Mouse (Mus musculus): Measurements from ENCODE around the gene Col25a1. TPM values are rescaled to one million over a fixed set of nuclear protein-coding genes. Genes with fewer than 3 reads are reported as not detected.

Gene Col25a1
- polyA plus RNA-seq, 1 experiment from 2014 or later, result 14.3 TPM

DNA sequence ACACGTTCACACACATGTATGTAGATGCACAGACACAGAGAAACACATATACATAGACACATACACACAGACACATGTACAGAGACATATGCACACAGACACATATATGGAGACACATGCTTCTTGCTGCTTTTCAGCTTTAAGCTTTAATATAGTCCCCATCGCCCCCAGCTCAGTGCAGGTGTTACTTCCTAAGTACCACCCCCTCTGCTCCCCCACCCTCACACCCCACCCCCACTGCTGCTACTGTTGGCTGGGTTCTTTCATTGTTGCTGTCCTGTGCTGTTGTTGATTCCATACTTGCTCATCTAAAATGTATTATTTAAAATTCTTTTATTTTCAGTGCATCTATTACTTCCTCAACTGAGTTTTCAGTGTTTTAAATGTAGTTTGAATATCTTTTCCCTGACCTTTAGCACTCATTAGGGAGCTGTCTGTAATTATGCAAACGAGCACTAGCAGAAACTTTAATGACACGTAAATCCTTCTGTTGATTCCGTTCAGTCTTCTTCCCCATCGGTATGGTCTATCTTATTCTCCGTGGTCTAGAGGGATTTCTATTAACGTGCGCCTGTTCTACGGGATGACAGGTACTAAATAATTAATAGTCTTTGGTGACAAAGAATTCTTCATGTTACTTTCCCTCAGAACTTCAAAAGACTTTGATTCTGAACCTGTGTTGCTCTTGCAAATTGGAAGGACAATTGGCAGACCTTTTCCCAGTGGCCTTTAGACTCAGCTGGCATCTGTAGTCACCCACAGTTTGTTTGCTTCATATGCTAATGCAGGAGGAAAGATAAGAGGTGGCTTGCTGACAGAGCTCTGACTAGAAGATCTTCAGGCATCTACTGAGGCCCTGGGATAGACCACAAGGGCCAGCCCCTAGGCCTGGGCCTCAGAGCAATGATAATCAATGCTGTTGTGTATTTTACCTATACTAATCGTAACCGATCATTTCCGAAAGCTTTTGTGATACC lies 196.0 kb downstream of the Col25a1 start:
- H3K4me3 ChIP-seq (ENCODE audit: low read depth, low read length), result no peak overlapping the region
- no peaks in the 10 kb centered on the region for H3K9me3 ChIP-seq (ENCODE audit: control insufficient read depth, low read length)
- no peaks in the 10 kb centered on the region for H3K4me1 ChIP-seq (ENCODE audit: control insufficient read depth, insufficient read depth, low read length)
- no peak for ATAC-seq (ENCODE audit: low read depth)
- no peaks in the 10 kb centered on the region for H3K27me3 ChIP-seq (replicated peaks; ENCODE audit: control insufficient read depth, insufficient read depth, low read length)
- H3K9ac ChIP-seq (ENCODE audit: low read depth, low read length), result no peak overlapping the region
- DNase-seq (ENCODE audit: low spot score), result no peak
- H3K4me2 ChIP-seq (ENCODE audit: low read depth, low read length), result no peak overlapping the region
- no peaks in the 10 kb centered on the region for H3K36me3 ChIP-seq (ENCODE audit: control insufficient read depth, insufficient read depth, low read length)
- no peak overlapping the region for H3K27ac ChIP-seq (replicated peaks; ENCODE audit: low read depth, low read length)
- WGBS, result 73% methylated on average over 13 of the region's 13 CpGs

DNA sequence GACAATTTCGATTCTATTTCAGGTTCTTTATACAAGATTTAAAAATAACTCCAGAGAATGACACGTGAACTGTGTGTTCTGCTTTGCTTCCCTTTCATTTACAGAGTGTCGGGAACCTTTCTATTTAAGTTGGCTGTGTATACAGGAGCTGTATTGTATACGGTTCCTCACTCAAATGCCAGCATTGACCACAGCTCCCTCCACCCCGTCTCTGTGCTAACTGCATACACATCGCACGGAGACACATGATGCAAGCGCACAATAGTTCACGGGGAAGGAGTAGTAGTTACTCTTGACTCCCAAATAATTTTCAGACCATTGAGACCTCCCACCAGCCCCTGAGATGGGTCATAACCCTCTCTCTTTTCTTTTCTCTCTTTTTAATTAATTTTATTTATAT lies 197.6 kb downstream of the Col25a1 start:
- no peak overlapping the region for H3K9ac ChIP-seq (ENCODE audit: low read depth, low read length)
- no peaks in the 10 kb centered on the region for H3K27me3 ChIP-seq (replicated peaks; ENCODE audit: control insufficient read depth, insufficient read depth, low read length)
- no peaks in the 10 kb centered on the region for H3K9me3 ChIP-seq (ENCODE audit: control insufficient read depth, low read length)
- no peak overlapping the region for H3K4me2 ChIP-seq (ENCODE audit: low read depth, low read length)
- no peaks in the 10 kb centered on the region for H3K36me3 ChIP-seq (ENCODE audit: control insufficient read depth, insufficient read depth, low read length)
- no peak overlapping the region for H3K4me3 ChIP-seq (ENCODE audit: low read depth, low read length)
- no peak overlapping the region for H3K27ac ChIP-seq (replicated peaks; ENCODE audit: low read depth, low read length)
- no peaks in the 10 kb centered on the region for H3K4me1 ChIP-seq (ENCODE audit: control insufficient read depth, insufficient read depth, low read length)
- ATAC-seq (ENCODE audit: low read depth) (peak; percentile 57; the same call in 1 of the 2 replicates), DNase-seq (ENCODE audit: low spot score) (peak; percentile 55)
- whole genome bisulfite sequencing, result 76% methylated on average over 9 of the region's 9 CpGs

DNA sequence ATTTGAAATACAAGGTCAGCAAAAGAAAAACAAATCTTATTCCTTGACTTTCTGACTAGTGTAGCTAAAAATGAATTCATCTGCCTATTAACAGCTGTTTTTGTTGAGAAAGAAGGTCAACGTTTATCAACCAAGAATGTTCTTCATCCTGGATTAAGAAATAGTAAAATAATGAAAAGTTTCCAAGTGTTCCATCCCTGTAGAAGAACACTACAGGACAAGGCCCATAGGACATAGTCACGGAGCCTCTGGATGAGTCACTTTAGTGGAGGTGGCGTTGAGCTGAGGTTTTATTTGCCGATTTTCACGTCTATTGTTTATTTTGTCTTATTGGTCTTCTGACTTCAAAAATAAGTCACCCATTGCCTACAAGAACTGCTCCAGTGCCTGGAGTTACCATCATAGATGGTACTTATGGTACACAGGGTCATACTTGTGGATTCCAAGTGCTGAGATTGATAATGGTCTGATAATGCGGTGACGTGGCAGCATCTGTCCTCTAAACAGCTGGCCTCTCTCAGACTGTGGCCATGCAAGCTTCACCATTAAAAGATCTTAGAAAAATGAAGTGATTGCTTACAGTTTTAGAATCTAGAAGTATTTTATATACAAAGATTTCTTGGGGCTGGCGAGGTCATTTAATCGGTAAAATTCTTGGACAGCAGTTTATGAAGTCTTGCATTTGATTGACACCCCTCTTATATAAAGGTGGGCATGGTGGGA lies 198.7 kb downstream of the Col25a1 start:
- DNase-seq (ENCODE audit: low spot score) (no peak), ATAC-seq (ENCODE audit: low read depth) (no peak)
- Histone ChIP-seq H3K36me3 (ENCODE audit: control insufficient read depth, insufficient read depth, low read length) (no peaks in the 10 kb centered on the region), H3K27ac (replicated peaks; ENCODE audit: low read depth, low read length) (no peak overlapping the region), H3K9me3 (ENCODE audit: control insufficient read depth, low read length) (no peaks in the 10 kb centered on the region), H3K27me3 (replicated peaks; ENCODE audit: control insufficient read depth, insufficient read depth, low read length) (no peaks in the 10 kb centered on the region), H3K4me3 (ENCODE audit: low read depth, low read length) (no peak overlapping the region), H3K4me2 (ENCODE audit: low read depth, low read length) (no peak overlapping the region), H3K9ac (ENCODE audit: low read depth, low read length) (no peak overlapping the region), H3K4me1 (ENCODE audit: control insufficient read depth, insufficient read depth, low read length) (no peaks in the 10 kb centered on the region)
- 91% methylated on average over 9 of the region's 9 CpGs for WGBS

DNA sequence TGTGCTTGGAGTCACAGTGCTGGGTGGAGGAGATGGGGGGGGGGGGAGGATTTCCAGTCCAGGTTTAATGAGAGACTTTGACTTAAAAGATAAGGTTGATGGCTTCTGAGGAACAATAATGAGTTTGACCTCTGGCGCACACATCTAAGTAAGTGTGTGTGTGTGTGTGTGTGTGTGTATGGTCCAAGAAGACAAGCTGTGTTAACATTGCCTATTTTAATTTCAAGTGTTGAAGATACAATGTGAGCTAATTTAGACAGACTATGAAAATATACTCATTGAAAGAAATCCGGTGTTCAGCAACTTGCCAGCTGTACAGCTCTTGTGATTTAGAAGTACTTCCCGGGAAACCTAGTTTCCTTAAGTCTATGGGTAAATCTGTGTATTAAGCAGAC lies 199.3 kb downstream of the Col25a1 start:
- DNase-seq (ENCODE audit: low spot score) (no peak), ATAC-seq (ENCODE audit: low read depth) (no peak)
- Histone ChIP-seq H3K36me3 (ENCODE audit: control insufficient read depth, insufficient read depth, low read length) (no peaks in the 10 kb centered on the region), H3K9ac (ENCODE audit: low read depth, low read length) (no peak overlapping the region), H3K4me1 (ENCODE audit: control insufficient read depth, insufficient read depth, low read length) (no peaks in the 10 kb centered on the region), H3K27ac (replicated peaks; ENCODE audit: low read depth, low read length) (no peak overlapping the region), H3K4me3 (ENCODE audit: low read depth, low read length) (no peak overlapping the region), H3K9me3 (ENCODE audit: control insufficient read depth, low read length) (no peaks in the 10 kb centered on the region), H3K4me2 (ENCODE audit: low read depth, low read length) (no peak overlapping the region), H3K27me3 (replicated peaks; ENCODE audit: control insufficient read depth, insufficient read depth, low read length) (no peaks in the 10 kb centered on the region)
- 86% methylated on average over 3 of the region's 3 CpGs for WGBS

DNA sequence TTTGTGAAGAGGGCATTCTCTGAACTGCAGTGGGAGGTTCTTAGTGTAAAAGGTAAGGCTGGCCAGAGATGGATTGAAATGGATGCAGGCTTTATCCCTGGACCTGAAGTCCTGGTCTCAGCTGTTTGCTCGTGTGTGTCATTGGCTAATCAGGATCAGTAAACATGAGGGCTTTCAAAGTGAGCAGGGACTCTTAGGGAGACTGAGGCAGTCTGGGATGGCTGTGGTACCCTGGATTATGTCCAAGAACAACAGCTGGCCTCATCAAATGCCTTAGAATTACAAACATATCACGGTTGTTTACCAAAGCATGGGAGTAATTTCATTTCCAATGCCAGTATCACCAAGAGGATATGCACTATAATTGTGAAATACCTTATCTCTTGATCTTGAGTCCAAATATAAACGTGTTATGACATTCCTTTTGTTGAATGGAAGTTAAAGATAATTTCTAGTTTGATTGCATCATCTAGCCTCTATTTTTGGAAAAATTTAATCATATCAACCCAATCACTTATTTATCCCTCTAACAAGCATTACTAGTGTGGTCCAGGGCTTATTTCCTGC lies 201.1 kb downstream of the Col25a1 start:
- no peaks in the 10 kb centered on the region for H3K9me3 ChIP-seq (ENCODE audit: control insufficient read depth, low read length)

DNA sequence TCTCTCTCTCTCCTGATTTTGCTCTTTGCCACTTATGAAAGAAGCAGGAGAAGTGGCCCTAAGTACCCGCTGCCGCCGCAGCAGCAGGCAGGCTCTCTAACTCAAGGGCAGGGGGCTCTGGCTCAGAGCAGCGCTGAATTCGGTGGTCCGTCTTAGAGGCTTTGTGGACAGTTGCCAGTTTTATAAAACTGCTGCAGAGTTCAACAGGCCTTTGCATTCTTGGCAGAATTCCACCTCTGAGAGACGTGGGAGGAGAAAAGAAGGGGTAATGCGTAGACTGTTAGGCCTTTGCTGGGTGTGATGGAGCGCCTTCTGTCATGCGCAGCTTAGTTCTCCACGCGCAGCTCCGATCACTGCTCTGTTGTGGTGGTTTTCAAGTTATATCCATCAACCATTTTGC lies 206.6 kb downstream of the Col25a1 start:
- H3K27ac ChIP-seq (replicated peaks; ENCODE audit: low read depth, low read length), result peak overlapping the region; percentile 79
- no peaks in the 10 kb centered on the region for H3K9me3 ChIP-seq (ENCODE audit: control insufficient read depth, low read length)
- DNase-seq (ENCODE audit: low spot score), result peak; percentile 95
- peak overlapping the region; percentile 57 for H3K9ac ChIP-seq (ENCODE audit: low read depth, low read length)
- peak overlapping the region; percentile 51 for H3K4me2 ChIP-seq (ENCODE audit: low read depth, low read length)
- 0 out of 2 replicates have a peak overlapping the region, but pooled peaks have one; percentile 13 for H3K4me3 ChIP-seq (ENCODE audit: low read depth, low read length)
- H3K4me1 ChIP-seq (ENCODE audit: control insufficient read depth, insufficient read depth, low read length), result no peaks in the 10 kb centered on the region; the same call in 1 of the 2 replicates
- WGBS, result 18% methylated on average over 13 of the region's 13 CpGs
- H3K36me3 ChIP-seq (ENCODE audit: control insufficient read depth, insufficient read depth, low read length), result no peaks in the 10 kb centered on the region
- H3K27me3 ChIP-seq (replicated peaks; ENCODE audit: control insufficient read depth, insufficient read depth, low read length), result no peaks in the 10 kb centered on the region
- peak; percentile 88 for ATAC-seq (ENCODE audit: low read depth)

More for the DNA sequence above, 201.1 kb downstream of the Col25a1 start:
- Histone ChIP-seq H3K36me3 (ENCODE audit: control insufficient read depth, insufficient read depth, low read length) (no peaks in the 10 kb centered on the region), H3K4me3 (ENCODE audit: low read depth, low read length) (no peak overlapping the region), H3K4me1 (ENCODE audit: control insufficient read depth, insufficient read depth, low read length) (no peaks in the 10 kb centered on the region), H3K27me3 (replicated peaks; ENCODE audit: control insufficient read depth, insufficient read depth, low read length) (no peaks in the 10 kb centered on the region), H3K27ac (replicated peaks; ENCODE audit: low read depth, low read length) (no peak overlapping the region), H3K4me2 (ENCODE audit: low read depth, low read length) (no peak overlapping the region), H3K9ac (ENCODE audit: low read depth, low read length) (no peak overlapping the region)
- DNase-seq (ENCODE audit: low spot score) (no peak), ATAC-seq (ENCODE audit: low read depth) (no peak)
- 44% methylated on average over 3 of the region's 3 CpGs for WGBS

DNA sequence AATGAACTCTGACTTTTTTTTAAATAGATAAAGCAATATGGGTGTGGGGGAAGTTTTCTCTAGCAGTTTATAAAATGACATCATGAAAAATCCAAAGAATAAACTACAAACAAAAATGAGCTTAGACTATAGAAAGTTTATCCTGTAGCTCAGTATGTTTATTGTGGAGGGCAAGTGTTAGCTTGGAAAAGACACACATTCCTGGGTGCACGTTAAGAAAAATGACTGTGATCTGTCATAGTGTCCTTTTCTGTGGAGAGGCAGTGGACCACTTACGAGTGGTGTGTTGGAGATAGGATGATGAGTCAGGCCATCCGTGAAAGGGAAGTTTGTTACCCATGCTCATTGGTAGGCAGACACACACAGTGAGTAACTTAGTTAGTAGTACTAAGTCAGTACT lies 207.1 kb downstream of the Col25a1 start:
- Histone ChIP-seq H3K4me1 (ENCODE audit: control insufficient read depth, insufficient read depth, low read length) (no peaks in the 10 kb centered on the region; the same call in 1 of the 2 replicates), H3K9me3 (ENCODE audit: control insufficient read depth, low read length) (no peaks in the 10 kb centered on the region), H3K36me3 (ENCODE audit: control insufficient read depth, insufficient read depth, low read length) (no peaks in the 10 kb centered on the region), H3K27me3 (replicated peaks; ENCODE audit: control insufficient read depth, insufficient read depth, low read length) (no peaks in the 10 kb centered on the region), H3K27ac (replicated peaks; ENCODE audit: low read depth, low read length) (peak overlapping the region; percentile 79; the same call in 1 of the 2 replicates), H3K4me3 (ENCODE audit: low read depth, low read length) (no peak overlapping the region), H3K4me2 (ENCODE audit: low read depth, low read length) (peak overlapping the region; percentile 51; the same call in 1 of the 2 replicates), H3K9ac (ENCODE audit: low read depth, low read length) (no peak overlapping the region)
- DNase-seq (ENCODE audit: low spot score) (no peak), ATAC-seq (ENCODE audit: low read depth) (no peak)
- 71% methylated on average over 3 of the region's 3 CpGs for WGBS

DNA sequence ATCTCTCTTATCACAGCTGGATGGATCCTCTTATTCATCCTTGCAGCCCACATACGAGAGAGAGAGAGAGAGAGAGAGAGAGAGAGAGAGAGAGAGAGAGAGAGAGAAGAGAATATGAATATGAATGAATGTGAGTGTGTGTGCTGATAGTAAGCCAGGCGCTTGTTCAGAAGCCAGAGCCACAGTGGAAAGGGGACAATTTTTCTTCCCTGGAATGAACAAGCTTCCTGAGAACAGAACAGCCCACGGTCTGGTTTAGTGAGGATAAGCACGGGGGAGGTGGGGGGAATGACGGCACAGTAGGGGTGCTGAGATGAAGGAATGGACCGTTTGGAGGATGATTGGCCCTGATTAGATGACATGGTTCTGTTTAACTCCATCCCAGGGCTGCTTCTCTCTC lies 218.9 kb downstream of the Col25a1 start:
- DNase-seq (ENCODE audit: low spot score), result no peak
- 46% methylated on average over 6 of the region's 6 CpGs for WGBS

More for the DNA sequence above, 218.9 kb downstream of the Col25a1 start:
- no peaks in the 10 kb centered on the region for H3K27me3 ChIP-seq (replicated peaks; ENCODE audit: control insufficient read depth, insufficient read depth, low read length)
- H3K9ac ChIP-seq (ENCODE audit: low read depth, low read length), result no peak overlapping the region
- peaks cover 14% of the 10 kb centered on the region; the same call in 1 of the 2 replicates for H3K4me1 ChIP-seq (ENCODE audit: control insufficient read depth, insufficient read depth, low read length)
- no peak for ATAC-seq (ENCODE audit: low read depth)
- H3K36me3 ChIP-seq (ENCODE audit: control insufficient read depth, insufficient read depth, low read length), result no peaks in the 10 kb centered on the region
- H3K4me2 ChIP-seq (ENCODE audit: low read depth, low read length), result no peak overlapping the region
- no peak overlapping the region for H3K27ac ChIP-seq (replicated peaks; ENCODE audit: low read depth, low read length)
- no peak overlapping the region for H3K4me3 ChIP-seq (ENCODE audit: low read depth, low read length)
- H3K9me3 ChIP-seq (ENCODE audit: control insufficient read depth, low read length), result no peaks in the 10 kb centered on the region

Measured in embryonic facial prominence, embryonic 14.5 days (tissue).